Mouse (Mus musculus): ENCODE measurements at regions not wholly inside any gene's neighbourhood (a gene's known extent, or its start where the extent isn't known, plus 50 kb on each side); places are given as distances from the start of the nearest gene placed in this dataset.

DNA sequence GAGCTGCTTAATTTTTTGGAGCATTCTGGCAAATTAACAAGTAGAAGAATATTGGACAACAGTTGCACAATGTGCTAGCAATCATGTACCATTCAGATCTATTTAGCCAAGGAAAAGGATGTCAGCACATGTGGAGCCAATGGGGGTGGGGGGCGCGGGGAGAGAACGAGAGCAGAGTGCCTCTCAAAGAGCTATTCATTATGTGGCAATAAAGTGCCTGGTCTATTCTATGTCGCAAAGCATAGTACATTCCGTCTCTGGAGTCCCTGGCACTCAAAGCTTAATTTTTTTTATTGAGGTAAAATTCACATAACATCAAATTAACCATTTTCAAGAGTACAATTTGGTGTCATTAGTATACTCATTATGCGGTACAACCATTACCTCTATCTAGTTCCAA, 155.9 kb upstream of the Pum3 start:
- no peak for TF ChIP-seq CHD2 (IDR thresholded peaks at IDR 0.05; ENCODE audit: low read depth, low read length)
- no peak for TF ChIP-seq MAFK (IDR thresholded peaks at IDR 0.05; ENCODE audit: insufficient read depth, low read depth, low read length)
- TF ChIP-seq HCFC1 (IDR thresholded peaks at IDR 0.05; ENCODE audit: borderline replicate concordance, insufficient read depth, low read length) = no peak
- no peak for TF ChIP-seq ZNF384 (IDR thresholded peaks at IDR 0.05; ENCODE audit: low read depth, low read length)
